Mouse (Mus musculus): ENCODE measurements around the gene Mef2d.
A peak's percentile ranks its signal among the peaks of the same experiment; 100 is the strongest.
"Not testable (repeated sequence)": the region's sequence is repeated elsewhere in the genome, so short reads cannot be mapped to it uniquely, and the experiment has no call there.

The Mef2d gene

GRCm38 (mm10) chr3:88150999-88151364, 8.8 kb downstream of the Mef2d start:
- DNase-seq, result no peak

GRCm38 (mm10) chr3:88152056-88152455, 9.9 kb downstream of the Mef2d start:
- DNase-seq, result no peak

- DNase-seq, result no peak
Measured at GRCm38 (mm10) chr3:88153290-88154011, 11.3 kb downstream of the Mef2d start.

GRCm38 (mm10) chr3:88154236-88154635, 12.1 kb downstream of the Mef2d start:
- DNase-seq, result no peak

GRCm38 (mm10) chr3:88156817-88157216, 14.6 kb downstream of the Mef2d start:
- no peak for DNase-seq

GRCm38 (mm10) chr3:88157771-88158597, 15.8 kb downstream of the Mef2d start:
- DNase-seq, result peak; percentile 52 to 68

- no peak for DNase-seq
Measured at GRCm38 (mm10) chr3:88158991-88159390, 16.8 kb downstream of the Mef2d start.

GRCm38 (mm10) chr3:88160856-88161255, 18.7 kb downstream of the Mef2d start:
- no peak for DNase-seq

- DNase-seq, result no peak
Measured at GRCm38 (mm10) chr3:88162259-88162658, 20.1 kb downstream of the Mef2d start.

- DNase-seq, result no peak
Measured at GRCm38 (mm10) chr3:88162811-88163210, 20.6 kb downstream of the Mef2d start.

GRCm38 (mm10) chr3:88163847-88164246, 21.7 kb downstream of the Mef2d start:
- no peak for DNase-seq

GRCm38 (mm10) chr3:88164263-88164662, 22.1 kb downstream of the Mef2d start:
- DNase-seq, result no peak

GRCm38 (mm10) chr3:88166056-88166455, 23.9 kb downstream of the Mef2d start:
- DNase-seq, result no peak

GRCm38 (mm10) chr3:88170361-88170760, 28.2 kb downstream of the Mef2d start:
- no peak for DNase-seq

- no peak for DNase-seq
Measured at GRCm38 (mm10) chr3:88172440-88172839, 30.3 kb downstream of the Mef2d start.

- peak in 1 of 2 experiments; percentile 55 for DNase-seq
Measured at GRCm38 (mm10) chr3:88173375-88173774, 31.2 kb downstream of the Mef2d start.

GRCm38 (mm10) chr3:88174894-88175293, 32.7 kb downstream of the Mef2d start:
- DNase-seq, result no peak

GRCm38 (mm10) chr3:88177106-88177505, 34.9 kb downstream of the Mef2d start:
- no peak for DNase-seq

- DNase-seq, result peak; percentile 99 to 100
Measured at GRCm38 (mm10) chr3:88177562-88178345, 35.6 kb downstream of the Mef2d start.

GRCm38 (mm10) chr3:88178346-88178733, 36.2 kb downstream of the Mef2d start:
- not testable (repeated sequence) for DNase-seq

- DNase-seq, result no peak
Measured at GRCm38 (mm10) chr3:88178986-88179385, 36.8 kb downstream of the Mef2d start.

GRCm38 (mm10) chr3:88181374-88181773, 39.2 kb downstream of the Mef2d start:
- no peak for DNase-seq

- no peak for DNase-seq
Measured at GRCm38 (mm10) chr3:88186424-88186823, 44.3 kb downstream of the Mef2d start.

Measured in thymus, adult 18-20 months (tissue).